Mouse (Mus musculus) liver, embryonic 14.5 days (tissue): ENCODE results near the gene Cyp2u1. TPM values are rescaled to one million over a fixed set of nuclear protein-coding genes. Genes with fewer than 3 reads are reported as not detected.
A peak's percentile ranks its signal among the peaks of the same experiment; 100 is the strongest.

Source experiments
- ATAC-seq: fragments of 200-750 bp; cut with Nextera tagmentation; 2 replicates; pipeline ENCODE4 v1.8.0; 2017; ENCODE audit warnings: moderate number of reproducible peaks, mild to moderate bottlenecking, moderate library complexity; ENCODE audit not compliant: insufficient read depth
- DNase-seq, 3 experiments: peaks; one replicate each; pipeline ENCODE4 v3.0.0-alpha.2; 2012 to 2013; ENCODE audit warnings: low read depth in 3 of 3, low spot score in 3 of 3
- H3K27ac ChIP-seq: fragments of 300-500 bp; sonication (generic); 2 replicates; pipeline ENCODE4 v1.5.1; 2014; ENCODE audit warnings: moderate library complexity, mild to moderate bottlenecking, control low read depth, inconsistent platforms
- H3K27me3 ChIP-seq: fragments of 300-500 bp; sonication (generic); 2 replicates; pipeline ENCODE4 v1.6.1; 2014; ENCODE audit warnings: mild to moderate bottlenecking, low read length, moderate library complexity; ENCODE audit not compliant: control insufficient read depth, insufficient read depth
- H3K36me3 ChIP-seq: fragments of 300-500 bp; sonication (generic); replicated peaks from 2 replicates; pipeline ENCODE4 v1.6.1; 2014; ENCODE audit warnings: low read depth; ENCODE audit not compliant: control insufficient read depth, insufficient read depth
- H3K4me1 ChIP-seq, 2 experiments: fragments of 200-500 bp in 1 of 2; fragments of 300-500 bp in 1 of 2; sonication (generic) in 1 of 2; replicated peaks; 2 replicates each; pipeline ENCODE4 v1.6.1; 2012 to 2014; ENCODE audit warnings: antibody characterized with exemption in 1 of 2, inconsistent platforms in 1 of 2, low read length in 1 of 2; ENCODE audit not compliant: control insufficient read depth in 2 of 2, insufficient read depth in 2 of 2
- H3K4me2 ChIP-seq: fragments of 300-500 bp; sonication (generic); 2 replicates; pipeline ENCODE4 v1.6.1; 2014; ENCODE audit warnings: low read depth, mild to moderate bottlenecking, control low read depth, moderate library complexity
- H3K4me3 ChIP-seq, 2 experiments: fragments of 200-500 bp in 1 of 2; fragments of 300-500 bp in 1 of 2; sonication (generic) in 1 of 2; 2 replicates each; pipeline ENCODE4 v1.5.1; 2012 to 2014; ENCODE audit warnings: low read depth in 2 of 2, low read length in 2 of 2, mild to moderate bottlenecking in 2 of 2, control low read depth in 1 of 2, inconsistent platforms in 1 of 2, moderate library complexity in 1 of 2; ENCODE audit not compliant: insufficient read depth in 1 of 2
- H3K9ac ChIP-seq: fragments of 300-500 bp; sonication (generic); replicated peaks from 2 replicates; pipeline ENCODE4 v1.6.1; 2014; ENCODE audit warnings: mild to moderate bottlenecking, control low read depth, moderate library complexity
- H3K9me3 ChIP-seq: fragments of 300-500 bp; sonication (generic); 2 replicates; pipeline ENCODE4 v1.6.1; 2016; ENCODE audit warnings: low read length, mixed read lengths; ENCODE audit not compliant: control insufficient read depth
- CTCF ChIP-seq: IDR thresholded peaks from 2 replicates; pipeline ENCODE4 v1.5.1; 2016; ENCODE audit warnings: antibody characterized with exemption, low read depth, control low read depth
- EP300 ChIP-seq: IDR thresholded peaks from 2 replicates; pipeline ENCODE4 v1.6.1; 2016; ENCODE audit warnings: antibody characterized with exemption, low read depth
- WGBS: fragments of 180-500 bp; shearing (Covaris S2); extraction: QIAGEN DNeasy Blood & Tissue Kit; methylation state at CpG from one replicate; pipeline ENCODE4 v1.1.7; 2014; ENCODE audit not compliant: insufficient replicate concordance; 5-methylcytosine and 5-hydroxymethylcytosine counted together
- polyA plus RNA-seq, 2 experiments: library from polyadenylated mRNA; depleted of rRNA in 1 of 2; stranded (reverse) in 1 of 2; unstranded in 1 of 2; fragments of >200 nt; fragmentation: Nextera tagmentation in 1 of 2; extraction: Ambion mirVana in 1 of 2; gene quantifications; 2 replicates each; pipeline versions ENCODE4 v1.2.1 to v1.2.3; 2012 to 2014

Gene Cyp2u1
- polyA plus RNA-seq, 2 experiments: 0.04 to 0.15 TPM

GRCm38 (mm10) chr3:131335117-131335547 is 32.1 kb upstream of the Cyp2u1 start:
- no peak overlapping the region for H3K4me3 ChIP-seq
- H3K9ac ChIP-seq: no peak overlapping the region
- no peaks in the 10 kb centered on the region for H3K36me3 ChIP-seq
- ATAC-seq: no peak
- WGBS: 32% methylated on average over 8 of the region's 8 CpGs
- TF ChIP-seq EP300: no peak
- TF ChIP-seq CTCF: no peak
- H3K4me2 ChIP-seq: no peak overlapping the region
- no peaks in the 10 kb centered on the region for H3K9me3 ChIP-seq
- no peak overlapping the region for H3K27ac ChIP-seq
- DNase-seq: no peak
- peaks cover 0 to 5% of the 10 kb centered on the region in 2 experiments; a peak in 1 of 4 replicates for H3K4me1 ChIP-seq
- no peaks in the 10 kb centered on the region for H3K27me3 ChIP-seq

- ATAC-seq (no peak), DNase-seq (no peak)
- TF ChIP-seq EP300 (no peak), CTCF (no peak)
These were observed 24.2 kb upstream of the Cyp2u1 start for GRCm38 (mm10) chr3:131327189-131327588.

GRCm38 (mm10) chr3:131326637-131327036 is 23.6 kb upstream of the Cyp2u1 start:
- 76% methylated on average over 4 of the region's 4 CpGs for WGBS
- Histone ChIP-seq H3K9me3 (no peaks in the 10 kb centered on the region), H3K36me3 (no peaks in the 10 kb centered on the region), H3K9ac (no peak overlapping the region), H3K27ac (no peak overlapping the region), H3K4me3 (no peak overlapping the region), H3K27me3 (no peaks in the 10 kb centered on the region), H3K4me2 (no peak overlapping the region), H3K4me1 (no peaks in the 10 kb centered on the region; a peak in 1 of 4 replicates)
- DNase-seq: no peak
- ATAC-seq: no peak
- TF ChIP-seq EP300 (no peak), CTCF (no peak)

More at GRCm38 (mm10) chr3:131327189-131327588, 24.2 kb upstream of the Cyp2u1 start:
- no peak overlapping the region for H3K27ac ChIP-seq
- H3K9ac ChIP-seq: no peak overlapping the region
- H3K4me1 ChIP-seq: no peaks in the 10 kb centered on the region; a peak in 1 of 4 replicates
- H3K4me3 ChIP-seq: no peak overlapping the region
- H3K4me2 ChIP-seq: no peak overlapping the region
- H3K9me3 ChIP-seq: no peaks in the 10 kb centered on the region
- no peaks in the 10 kb centered on the region for H3K27me3 ChIP-seq
- no peaks in the 10 kb centered on the region for H3K36me3 ChIP-seq
- WGBS: 80% methylated on average over 7 of the region's 7 CpGs

GRCm38 (mm10) chr3:131322081-131322815 is 19.2 kb upstream of the Cyp2u1 start:
- DNase-seq (no peak), ATAC-seq (no peak)
- Histone ChIP-seq H3K27ac (no peak overlapping the region), H3K36me3 (no peaks in the 10 kb centered on the region), H3K9ac (no peak overlapping the region), H3K4me1 (no peaks in the 10 kb centered on the region), H3K9me3 (no peaks in the 10 kb centered on the region), H3K27me3 (no peaks in the 10 kb centered on the region), H3K4me2 (no peak overlapping the region), H3K4me3 (no peak overlapping the region)
- no peak for TF ChIP-seq CTCF
- no peak for TF ChIP-seq EP300
- 74% methylated on average over 13 of the region's 14 CpGs for WGBS

- 9% methylated on average over 3 of the region's 3 CpGs for WGBS
- H3K4me2 ChIP-seq: no peak overlapping the region
- TF ChIP-seq EP300 (no peak), CTCF (peak; percentile 83)
- no peak overlapping the region for H3K9ac ChIP-seq
- no peaks in the 10 kb centered on the region for H3K9me3 ChIP-seq
- ATAC-seq (no peak), DNase-seq (peak in 2 of 3 experiments; percentile 23 to 27)
- H3K27ac ChIP-seq: no peak overlapping the region
- H3K36me3 ChIP-seq: no peaks in the 10 kb centered on the region
- H3K27me3 ChIP-seq: no peaks in the 10 kb centered on the region
- no peaks in the 10 kb centered on the region for H3K4me1 ChIP-seq
- no peak overlapping the region for H3K4me3 ChIP-seq
These were observed 17.2 kb upstream of the Cyp2u1 start for GRCm38 (mm10) chr3:131320184-131320583.
